Mouse (Mus musculus) c-Kit-positive CD71-negative TER-119-negative erythroid progenitor cells, embryonic 14.5 days (primary cell): Measurements from ENCODE around the gene Gm17545.

Source experiments
- DNase-seq: peaks from one replicate; pipeline ENCODE4 v3.0.0-alpha.2; 2013; ENCODE audit warnings: low read depth

Gene Gm17545

DNA sequence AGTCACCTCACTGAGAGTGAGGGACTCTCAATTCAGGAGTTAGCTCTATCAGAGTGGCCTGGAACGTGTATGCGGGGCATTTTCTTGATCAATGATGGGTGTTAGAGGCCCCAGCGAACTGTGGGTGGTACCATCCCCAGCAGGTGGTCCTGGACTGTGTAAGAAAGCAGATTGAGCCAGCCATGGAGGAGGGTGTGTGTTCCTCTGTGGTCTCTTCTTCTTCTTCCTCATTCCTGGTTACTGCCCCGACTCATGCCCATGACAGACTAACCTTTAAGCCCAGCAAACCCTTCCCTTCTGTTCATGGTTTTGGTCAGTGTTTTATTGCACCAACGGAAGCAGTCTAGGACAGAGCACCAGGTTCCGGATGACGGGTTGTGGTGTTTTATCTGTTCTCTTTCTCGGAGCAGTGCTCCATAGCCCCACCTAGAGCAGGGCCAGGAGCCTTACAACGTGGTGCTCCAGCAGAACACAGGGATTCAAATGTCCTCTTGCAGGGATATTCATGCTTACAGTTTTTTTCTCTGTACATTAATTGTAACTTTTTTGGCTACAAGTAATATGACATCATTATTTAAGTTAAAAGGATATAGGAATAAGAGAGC is 40.2 kb downstream of the Gm17545 start:
- DNase-seq: no peak

DNA sequence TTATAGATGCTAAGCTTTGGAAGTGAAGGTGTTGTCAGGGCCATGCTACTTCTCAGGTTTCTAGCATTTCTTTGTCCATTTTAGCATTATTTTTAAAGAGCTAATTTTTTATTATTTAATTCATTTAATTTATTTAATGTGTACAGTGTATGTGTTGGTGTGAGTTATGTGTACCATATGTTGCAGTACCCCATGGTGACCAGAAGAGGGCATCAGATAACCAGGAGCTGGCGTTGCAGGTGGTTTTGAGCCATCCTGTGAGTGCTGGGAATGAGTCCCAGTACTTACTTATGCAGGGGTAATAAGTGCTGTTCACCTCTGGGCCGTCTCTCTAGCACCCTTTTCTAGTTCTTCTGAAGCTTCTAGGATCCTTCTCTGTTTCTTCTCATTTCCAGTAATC is 41.0 kb downstream of the Gm17545 start:
- DNase-seq: no peak

DNA sequence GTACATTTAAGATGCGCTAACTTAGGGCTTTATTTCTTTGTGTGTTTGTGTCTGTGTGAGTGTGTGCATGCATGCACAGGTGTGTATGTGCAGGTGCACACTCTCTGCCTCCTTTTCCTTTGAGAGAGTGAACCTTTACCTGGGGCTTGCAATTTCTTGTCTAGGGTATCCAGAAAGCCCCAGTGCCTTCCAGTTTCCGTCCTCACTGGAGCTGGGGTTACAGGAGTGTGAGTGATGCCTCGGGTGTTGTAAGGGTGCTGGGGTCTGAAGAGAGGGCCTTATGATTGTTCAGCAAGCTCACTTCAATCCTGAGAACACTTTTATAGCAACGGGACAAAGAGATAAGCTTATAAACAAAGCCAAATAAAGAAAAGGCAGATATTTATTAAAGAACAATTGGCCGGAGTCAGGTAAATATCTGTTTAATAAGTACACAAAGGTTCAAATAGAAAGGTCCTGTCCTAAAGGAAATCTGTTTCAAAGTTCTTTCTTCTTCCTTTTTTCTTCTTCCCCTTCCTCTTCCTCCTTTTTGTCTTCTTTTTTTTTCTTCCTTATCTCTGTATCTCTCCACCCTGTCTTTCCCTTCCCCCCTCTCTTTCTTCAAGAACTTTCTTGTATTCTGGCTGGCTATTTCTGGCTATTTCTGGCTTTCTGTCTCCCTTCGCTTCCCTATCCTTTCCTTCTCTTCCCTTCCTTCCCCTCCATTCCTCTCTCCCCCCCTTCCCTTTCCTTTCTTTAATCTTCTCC is 43.1 kb downstream of the Gm17545 start:
- no peak for DNase-seq

GRCm38 (mm10) chr9:22502972-22503371 is 48.9 kb downstream of the Gm17545 start:
- DNase-seq: no peak

DNA sequence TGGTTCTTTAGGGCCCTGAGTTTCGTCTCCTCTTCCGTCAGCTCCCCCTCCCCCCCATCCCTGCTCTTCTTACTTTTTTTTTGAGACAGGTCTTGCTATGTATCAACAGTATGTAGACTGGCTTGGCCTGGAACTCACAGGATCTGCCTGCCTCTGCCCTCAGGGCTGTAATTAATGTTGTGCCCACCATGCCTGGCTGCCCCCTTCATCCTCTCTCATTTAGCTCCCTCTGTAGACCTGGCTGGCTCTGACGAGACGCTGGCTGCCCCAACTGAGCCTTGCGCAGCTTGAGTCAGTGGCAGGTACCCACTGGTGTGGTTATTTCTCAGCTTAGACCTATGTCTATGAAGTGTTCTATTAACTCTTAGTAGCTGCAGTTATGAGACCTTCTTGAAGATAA is 49.5 kb downstream of the Gm17545 start:
- no peak for DNase-seq

DNA sequence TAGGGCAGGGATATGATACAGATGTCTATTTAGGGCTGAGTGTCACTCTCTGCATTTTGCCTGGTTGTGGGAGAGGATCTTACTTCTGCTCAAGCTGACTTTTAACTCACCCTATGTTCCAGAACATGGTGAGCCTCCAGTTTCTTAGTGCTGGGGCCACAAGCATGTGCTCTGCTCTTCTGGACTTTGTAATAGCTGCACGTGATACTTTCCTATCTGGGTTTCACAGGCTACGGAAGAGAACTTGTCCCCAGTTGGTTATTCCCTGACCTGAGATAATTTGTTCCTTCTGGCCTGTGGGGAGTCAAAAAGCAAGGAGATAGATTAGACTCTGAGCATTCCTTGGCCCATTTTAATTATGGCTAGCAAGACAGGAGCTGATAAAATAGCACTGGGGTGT is 51.5 kb downstream of the Gm17545 start:
- no peak for DNase-seq
